Mouse (Mus musculus): ENCODE results near the gene Dppa2. TPM values are rescaled to one million over a fixed set of nuclear protein-coding genes. Genes with fewer than 3 reads are reported as not detected.
"Not testable (repeated sequence)": the region's sequence is repeated elsewhere in the genome, so short reads cannot be mapped to it uniquely, and the experiment has no call there.

Gene Dppa2
- total and polyA plus RNA-seq, 3 experiments = not detected

DNA sequence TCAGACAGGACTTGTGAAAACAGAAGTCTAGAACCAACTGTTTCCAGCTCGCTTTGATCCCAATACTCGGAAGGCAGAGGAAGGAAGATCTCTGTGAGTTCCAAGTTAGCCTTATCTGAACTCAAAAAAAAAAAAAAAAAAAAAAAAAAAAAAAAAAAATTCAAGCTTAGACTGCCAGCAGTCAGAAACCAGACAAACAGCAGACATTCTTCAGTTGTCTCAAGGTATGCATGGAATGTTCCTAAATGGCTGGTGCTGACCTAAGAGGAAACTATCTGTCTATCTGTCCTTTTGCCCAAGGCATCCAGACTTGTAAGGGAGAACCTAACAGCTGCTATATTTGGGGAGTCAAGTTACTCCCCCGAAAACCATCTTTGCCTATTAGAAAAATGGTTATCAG is 275 bp downstream of the Dppa2 start:
- Histone ChIP-seq H3K9ac (ENCODE audit: low read depth, low read length) (no peak overlapping the region), H3K27me3 (ENCODE audit: control insufficient read depth, insufficient read depth, low read length) (no peaks in the 10 kb centered on the region), H3K36me3 (ENCODE audit: control insufficient read depth, insufficient read depth, low read length) (no peaks in the 10 kb centered on the region), H3K4me1 (ENCODE audit: control insufficient read depth, insufficient read depth, low read length) (no peaks in the 10 kb centered on the region), H3K4me3 (no peak overlapping the region), H3K27ac (no peak overlapping the region), H3K79me2 (replicated peaks; ENCODE audit: control insufficient read depth, insufficient read depth, low read length) (no peaks in the 10 kb centered on the region)
- 44% methylated on average over 3 of the region's 3 CpGs for WGBS
- no peak for TF ChIP-seq EP300 (IDR thresholded peaks at IDR 0.05; ENCODE audit: insufficient read depth, low read depth, low read length)
- no peak for TF ChIP-seq CTCF (IDR thresholded peaks at IDR 0.05)
- no peak for TF ChIP-seq POLR2A (IDR thresholded peaks at IDR 0.05; ENCODE audit: insufficient read depth, low read depth, low read length)
- intact Hi-C loops (cut with DNase I) = no loop called here
- no peak for DNase-seq

DNA sequence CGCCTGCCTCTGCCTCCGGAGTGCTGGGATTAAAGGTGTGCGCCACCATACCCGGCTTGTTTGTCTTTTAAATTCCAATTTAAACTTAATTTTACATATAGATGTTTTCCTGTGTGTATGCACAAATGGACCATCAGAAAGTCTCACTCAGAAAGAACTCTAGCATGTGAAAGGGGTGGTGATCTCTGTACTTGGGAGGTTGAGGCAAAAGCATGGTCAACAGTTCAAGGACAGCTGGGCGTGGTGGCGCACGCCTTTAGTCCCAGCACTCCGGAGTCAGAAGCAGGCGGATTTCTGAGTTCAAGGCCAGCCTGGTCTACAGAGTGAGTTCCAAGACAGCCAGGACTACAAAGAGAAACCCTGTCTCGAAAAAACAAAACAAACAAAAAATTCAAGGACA is 5.2 kb downstream of the Dppa2 start:
- H3K27ac ChIP-seq; H3K27me3 ChIP-seq (ENCODE audit: control insufficient read depth, insufficient read depth, low read length); H3K4me3 ChIP-seq; H3K79me2 ChIP-seq (replicated peaks; ENCODE audit: control insufficient read depth, insufficient read depth, low read length); H3K36me3 ChIP-seq (ENCODE audit: control insufficient read depth, insufficient read depth, low read length); H3K4me1 ChIP-seq (ENCODE audit: control insufficient read depth, insufficient read depth, low read length); DNase-seq; H3K9ac ChIP-seq (ENCODE audit: low read depth, low read length); intact Hi-C loops (cut with DNase I): not testable (repeated sequence)
- 91% methylated on average over 10 of the region's 10 CpGs for WGBS

DNA sequence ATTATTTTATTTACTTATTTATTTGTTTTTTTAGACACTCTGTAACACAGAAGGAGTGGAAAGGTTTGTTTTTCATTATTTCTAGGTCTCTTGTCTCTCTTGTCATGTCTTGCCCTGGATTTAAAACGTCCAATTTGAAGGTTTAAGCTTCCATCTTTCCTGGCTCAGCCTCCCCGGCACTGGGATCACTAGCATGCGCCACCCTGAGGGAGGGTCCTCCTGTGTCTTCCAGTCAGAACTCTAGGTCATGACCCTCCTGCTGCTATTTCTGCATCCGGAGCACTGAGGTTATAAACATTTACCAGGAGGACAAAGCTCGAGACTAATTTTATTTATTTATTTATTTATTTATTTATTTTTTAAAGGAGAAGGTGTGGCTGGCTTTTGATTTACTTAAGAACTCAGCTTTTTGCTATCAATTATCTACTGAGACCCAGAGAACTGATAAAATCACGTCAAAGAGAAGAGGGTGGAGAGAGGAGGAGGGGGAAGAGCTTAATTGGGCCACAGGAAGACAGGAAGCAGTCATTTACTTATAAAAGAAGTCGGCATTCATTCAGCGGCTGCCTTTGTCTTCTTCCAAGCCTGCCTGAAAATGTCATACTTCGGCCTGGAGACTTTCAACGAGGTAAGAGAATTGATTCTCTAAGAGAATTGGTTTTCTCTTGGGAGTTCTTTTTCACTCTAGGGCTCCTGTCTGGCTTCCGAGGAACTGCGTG is 6.4 kb downstream of the Dppa2 start:
- no peak for DNase-seq
- Histone ChIP-seq H3K4me3 (no peak overlapping the region), H3K4me1 (ENCODE audit: control insufficient read depth, insufficient read depth, low read length) (no peaks in the 10 kb centered on the region), H3K36me3 (ENCODE audit: control insufficient read depth, insufficient read depth, low read length) (no peaks in the 10 kb centered on the region), H3K27ac (no peak overlapping the region), H3K9ac (ENCODE audit: low read depth, low read length) (no peak overlapping the region), H3K79me2 (replicated peaks; ENCODE audit: control insufficient read depth, insufficient read depth, low read length) (no peaks in the 10 kb centered on the region), H3K27me3 (ENCODE audit: control insufficient read depth, insufficient read depth, low read length) (no peaks in the 10 kb centered on the region)
- intact Hi-C loops (cut with DNase I) = no loop called here
- no peak for TF ChIP-seq EP300 (IDR thresholded peaks at IDR 0.05; ENCODE audit: insufficient read depth, low read depth, low read length)
- WGBS = 71% methylated on average over 12 of the region's 12 CpGs

DNA sequence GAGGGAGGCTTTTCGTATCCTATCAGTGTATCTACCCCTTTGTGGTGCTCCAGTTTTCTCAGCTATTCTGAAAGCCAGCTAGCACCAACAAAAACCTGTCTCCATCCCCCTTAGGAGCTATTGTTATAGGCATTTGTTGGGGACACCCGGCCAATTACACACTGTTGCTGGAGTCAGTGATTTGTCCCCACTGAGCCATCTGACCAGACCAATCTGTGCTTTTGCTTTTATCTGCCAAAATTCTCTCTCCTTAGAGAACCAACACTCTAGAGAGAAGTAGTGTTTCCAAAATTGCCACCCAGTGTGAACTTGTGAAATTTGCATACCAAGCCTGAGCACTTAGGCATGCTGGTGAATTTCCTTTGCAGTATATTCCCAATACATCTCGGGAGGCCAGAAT is 11.6 kb downstream of the Dppa2 start:
- intact Hi-C loops (cut with DNase I) = no loop called here
- 80% methylated on average over 3 of the region's 3 CpGs for WGBS
- Histone ChIP-seq H3K36me3 (ENCODE audit: control insufficient read depth, insufficient read depth, low read length) (no peaks in the 10 kb centered on the region), H3K9ac (ENCODE audit: low read depth, low read length) (no peak overlapping the region), H3K4me1 (ENCODE audit: control insufficient read depth, insufficient read depth, low read length) (no peaks in the 10 kb centered on the region), H3K79me2 (replicated peaks; ENCODE audit: control insufficient read depth, insufficient read depth, low read length) (no peaks in the 10 kb centered on the region), H3K4me3 (no peak overlapping the region), H3K27me3 (ENCODE audit: control insufficient read depth, insufficient read depth, low read length) (no peaks in the 10 kb centered on the region), H3K27ac (no peak overlapping the region)
- TF ChIP-seq POLR2A (IDR thresholded peaks at IDR 0.05; ENCODE audit: insufficient read depth, low read depth, low read length) (no peak), EP300 (IDR thresholded peaks at IDR 0.05; ENCODE audit: insufficient read depth, low read depth, low read length) (no peak), CTCF (IDR thresholded peaks at IDR 0.05) (no peak)
- DNase-seq = no peak

DNA sequence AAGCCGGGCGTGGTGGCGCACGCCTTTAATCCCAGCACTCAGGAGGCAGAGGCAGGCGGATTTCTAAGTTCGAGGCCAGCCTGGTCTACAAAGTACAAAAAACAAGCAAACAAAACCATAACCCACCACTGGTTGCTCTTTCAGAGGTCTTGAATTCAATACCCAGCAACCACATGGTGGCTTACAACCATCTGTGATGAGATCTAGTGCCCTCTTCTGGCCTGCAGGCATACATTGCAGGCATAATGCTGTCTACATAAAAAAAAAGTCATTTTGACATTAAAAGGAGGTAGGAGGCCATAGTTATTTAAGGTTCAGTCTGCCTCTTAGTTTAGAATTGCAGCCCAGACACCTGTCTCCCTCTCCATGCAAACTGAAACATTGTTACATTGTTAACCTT is 17.1 kb downstream of the Dppa2 start:
- 97% methylated on average over 6 of the region's 6 CpGs for WGBS
- Histone ChIP-seq H3K79me2 (replicated peaks; ENCODE audit: control insufficient read depth, insufficient read depth, low read length) (no peaks in the 10 kb centered on the region), H3K4me3 (no peak overlapping the region), H3K27me3 (ENCODE audit: control insufficient read depth, insufficient read depth, low read length) (no peaks in the 10 kb centered on the region), H3K9ac (ENCODE audit: low read depth, low read length) (no peak overlapping the region), H3K27ac (no peak overlapping the region), H3K4me1 (ENCODE audit: control insufficient read depth, insufficient read depth, low read length) (no peaks in the 10 kb centered on the region), H3K36me3 (ENCODE audit: control insufficient read depth, insufficient read depth, low read length) (no peaks in the 10 kb centered on the region)
- no peak for TF ChIP-seq EP300 (IDR thresholded peaks at IDR 0.05; ENCODE audit: insufficient read depth, low read depth, low read length)
- no peak for TF ChIP-seq CTCF (IDR thresholded peaks at IDR 0.05)
- TF ChIP-seq POLR2A (IDR thresholded peaks at IDR 0.05; ENCODE audit: insufficient read depth, low read depth, low read length) = no peak
- DNase-seq = no peak
- intact Hi-C loops (cut with DNase I) = no loop called here

DNA sequence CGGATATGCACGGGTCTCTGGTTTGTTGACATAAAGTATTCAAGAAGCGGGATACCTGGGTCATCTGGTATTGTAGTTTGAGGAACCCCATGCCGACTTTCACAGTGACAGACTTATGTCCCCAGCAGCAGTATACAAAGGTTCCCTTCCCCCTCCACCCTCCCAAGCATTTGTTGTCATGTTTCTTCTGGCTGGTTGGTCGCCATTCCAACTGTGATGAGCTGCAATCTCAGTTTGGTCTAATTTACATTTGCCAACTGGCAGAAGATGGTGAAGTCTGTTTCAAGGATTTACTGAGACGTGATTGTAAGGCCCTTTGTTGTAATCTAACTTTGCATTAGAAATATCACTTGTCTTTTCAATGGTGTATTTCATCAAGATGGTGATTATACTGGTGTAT is 19.4 kb downstream of the Dppa2 start:
- TF ChIP-seq CTCF (IDR thresholded peaks at IDR 0.05) (no peak), EP300 (IDR thresholded peaks at IDR 0.05; ENCODE audit: insufficient read depth, low read depth, low read length) (no peak), POLR2A (IDR thresholded peaks at IDR 0.05; ENCODE audit: insufficient read depth, low read depth, low read length) (no peak)
- no peak overlapping the region for H3K4me3 ChIP-seq
- intact Hi-C loops (cut with DNase I) = no loop called here
- H3K27me3 ChIP-seq (ENCODE audit: control insufficient read depth, insufficient read depth, low read length) = no peaks in the 10 kb centered on the region
- WGBS = 67% methylated on average over 6 of the region's 6 CpGs
- no peaks in the 10 kb centered on the region for H3K36me3 ChIP-seq (ENCODE audit: control insufficient read depth, insufficient read depth, low read length)
- no peak overlapping the region for H3K27ac ChIP-seq
- no peak for DNase-seq
- no peak overlapping the region for H3K9ac ChIP-seq (ENCODE audit: low read depth, low read length)
- no peaks in the 10 kb centered on the region for H3K4me1 ChIP-seq (ENCODE audit: control insufficient read depth, insufficient read depth, low read length)
- no peaks in the 10 kb centered on the region for H3K79me2 ChIP-seq (replicated peaks; ENCODE audit: control insufficient read depth, insufficient read depth, low read length)

Data from heart, adult 2 months (tissue).